Mouse (Mus musculus): ENCODE measurements around the gene Ube2o.
"Not testable (repeated sequence)": the region's sequence is repeated elsewhere in the genome, so short reads cannot be mapped to it uniquely, and the experiment has no call there.

Ube2o gene

DNA sequence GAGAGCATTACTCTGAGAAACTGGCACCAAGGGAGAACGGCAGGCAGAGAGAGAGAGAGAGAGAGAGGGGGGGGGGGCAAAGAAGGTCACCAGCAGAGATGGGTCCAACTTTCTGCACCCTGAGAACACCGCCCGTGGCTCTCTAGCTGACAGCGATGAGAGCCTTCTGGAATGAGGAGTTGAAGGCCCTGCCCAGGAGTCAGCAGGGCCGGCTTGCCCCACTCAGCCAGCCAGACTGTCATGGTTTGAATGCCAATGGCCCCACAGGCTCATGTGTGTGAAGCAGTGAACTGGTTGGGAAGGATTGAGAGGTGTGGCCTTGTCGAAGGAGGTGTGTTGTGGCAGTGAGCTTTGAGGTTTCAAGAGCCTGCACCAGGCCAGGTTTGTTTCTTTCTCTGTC, 32.0 kb upstream of the Ube2o start:
- peak in 1 of 2 experiments; percentile 37 for DNase-seq

- DNase-seq, result no peak
Measured at GRCm38 (mm10) chr11:116612554-116612953, 31.3 kb upstream of the Ube2o start.

GRCm38 (mm10) chr11:116611883-116612282, 30.6 kb upstream of the Ube2o start:
- DNase-seq, result no peak

GRCm38 (mm10) chr11:116611168-116611567, 29.9 kb upstream of the Ube2o start:
- DNase-seq, result not testable (repeated sequence)

- DNase-seq, result peak; percentile 95 to 99
Measured at GRCm38 (mm10) chr11:116609965-116610630, 28.9 kb upstream of the Ube2o start.

- DNase-seq, result no peak
Measured at GRCm38 (mm10) chr11:116607717-116608116, 26.5 kb upstream of the Ube2o start.

DNA sequence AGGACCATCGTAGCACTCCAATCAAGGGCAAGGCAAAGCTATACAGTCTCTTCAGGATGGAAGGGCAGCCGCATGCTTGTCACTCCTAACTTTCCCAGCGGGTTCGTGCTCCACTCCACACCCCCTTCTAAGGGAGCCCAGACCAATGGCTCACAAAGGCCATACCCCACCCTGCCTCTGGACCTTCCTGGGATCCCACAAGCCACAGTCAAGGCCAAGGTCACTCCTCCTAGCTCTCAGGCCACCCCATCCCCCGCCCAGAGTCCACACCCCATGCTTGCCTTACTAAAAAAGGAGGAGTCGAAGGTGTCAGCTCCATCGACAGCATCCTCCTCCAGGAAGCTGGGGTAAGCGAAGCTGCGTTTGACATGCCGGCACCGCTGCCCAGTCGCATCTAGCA, 22.9 kb upstream of the Ube2o start:
- DNase-seq, result no peak

- peak in 1 of 2 experiments; percentile 77 for DNase-seq
Measured at GRCm38 (mm10) chr11:116603339-116603738, 22.1 kb upstream of the Ube2o start.

DNA sequence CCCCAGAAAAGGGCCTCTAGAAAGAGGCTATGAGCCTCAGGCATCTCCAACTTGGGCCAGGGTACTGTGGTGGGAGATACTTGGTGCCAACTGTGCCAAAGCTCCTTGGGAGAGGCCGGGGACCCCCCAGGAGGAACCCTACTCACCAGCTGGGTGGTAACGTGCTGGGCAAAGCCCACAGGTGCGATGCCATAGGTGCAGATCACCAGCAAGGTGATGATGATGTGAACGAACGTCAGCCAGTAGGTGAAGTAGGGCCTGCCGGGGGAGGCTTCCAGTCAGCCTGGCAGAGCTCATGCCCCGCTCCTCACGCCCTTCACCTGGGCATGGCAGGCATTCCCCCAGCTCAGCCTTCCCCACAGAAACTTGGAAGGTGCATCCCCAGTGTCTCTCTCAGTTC, 20.8 kb upstream of the Ube2o start:
- DNase-seq, result no peak

DNA sequence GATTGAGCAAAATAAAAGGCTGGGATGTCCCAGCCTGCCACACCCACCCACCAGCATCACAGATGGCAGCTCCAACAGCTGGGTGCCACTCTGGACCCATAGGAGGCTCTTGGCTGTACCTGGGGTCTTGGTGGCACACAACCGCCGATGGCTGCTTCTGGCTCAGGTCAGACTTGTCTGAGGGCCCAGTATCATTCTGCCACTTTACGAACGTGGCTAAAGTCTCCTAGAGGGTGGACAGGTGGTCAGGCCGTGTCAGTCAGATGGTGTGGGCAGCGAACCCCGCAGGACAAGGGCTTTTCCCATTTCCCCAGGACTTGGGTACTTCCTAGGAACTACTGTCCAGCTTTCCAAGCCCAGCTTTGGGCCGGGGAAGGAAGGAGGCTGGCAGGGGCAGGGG, 19.9 kb upstream of the Ube2o start:
- no peak for DNase-seq

- no peak for DNase-seq
Measured at GRCm38 (mm10) chr11:116599230-116599629, 18.0 kb upstream of the Ube2o start.

DNA sequence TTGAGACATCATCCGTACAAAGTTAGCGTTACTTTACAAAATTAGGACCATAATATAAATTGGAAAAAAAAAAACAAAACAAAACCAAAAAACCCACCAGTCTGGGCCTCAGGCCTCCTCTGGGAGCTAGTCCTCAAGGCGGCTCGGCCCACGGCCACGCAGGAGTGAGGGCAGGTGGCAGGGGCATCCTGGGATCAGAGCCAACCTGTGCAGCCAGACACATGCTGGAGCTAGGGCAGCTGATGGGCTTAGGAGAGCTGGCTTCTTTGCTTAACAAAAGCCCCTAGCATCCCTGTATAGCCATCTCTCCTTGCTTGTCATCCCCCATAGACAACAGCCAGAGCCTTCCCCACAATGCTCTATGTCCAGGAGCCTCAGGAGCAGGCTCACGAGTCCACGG, 16.9 kb upstream of the Ube2o start:
- DNase-seq, result peak; percentile 89 to 91

DNA sequence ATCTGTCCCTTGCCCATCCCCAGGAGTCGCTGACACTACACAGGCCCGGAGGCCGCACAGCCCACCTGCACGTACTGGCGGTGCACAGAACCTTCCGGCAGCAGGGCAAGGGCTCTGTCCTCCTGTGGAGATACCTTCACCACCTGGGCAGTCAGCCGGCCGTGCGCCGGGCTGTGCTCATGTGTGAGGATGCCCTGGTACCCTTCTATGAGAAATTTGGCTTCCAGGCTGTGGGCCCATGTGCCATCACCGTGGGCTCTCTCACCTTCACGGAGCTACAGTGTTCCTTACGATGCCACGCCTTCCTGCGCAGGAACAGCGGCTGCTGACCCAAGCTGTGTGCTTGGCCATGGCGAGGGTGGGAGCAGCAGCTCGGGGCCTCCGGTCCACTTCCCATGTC, 15.5 kb upstream of the Ube2o start:
- DNase-seq, result no peak

- no peak for DNase-seq
Measured at GRCm38 (mm10) chr11:116593345-116593744, 12.1 kb upstream of the Ube2o start.

- DNase-seq, result peak; percentile 100
Measured at GRCm38 (mm10) chr11:116592428-116592827, 11.2 kb upstream of the Ube2o start.

DNA sequence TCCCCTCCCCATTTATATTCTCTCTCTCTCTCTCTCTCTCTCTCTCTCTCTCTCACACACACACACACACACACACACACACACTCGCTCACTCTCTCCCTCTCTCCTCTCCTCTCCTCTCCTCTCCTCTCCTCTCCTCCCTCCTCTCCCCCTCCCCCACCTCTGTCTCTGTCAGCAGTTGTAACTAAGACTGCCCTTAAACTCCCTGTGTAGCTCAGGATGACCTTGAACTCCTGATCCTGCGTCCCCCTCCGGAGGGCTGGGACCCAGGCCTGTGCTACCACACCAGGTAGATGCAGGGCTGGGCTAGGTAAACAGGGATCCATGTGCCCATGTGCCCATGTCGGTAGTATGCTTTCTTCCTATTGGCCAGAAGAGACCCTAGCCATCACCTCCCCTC, 10.4 kb upstream of the Ube2o start:
- no peak for DNase-seq

GRCm38 (mm10) chr11:116589574-116589973, 8.3 kb upstream of the Ube2o start:
- no peak for DNase-seq

DNA sequence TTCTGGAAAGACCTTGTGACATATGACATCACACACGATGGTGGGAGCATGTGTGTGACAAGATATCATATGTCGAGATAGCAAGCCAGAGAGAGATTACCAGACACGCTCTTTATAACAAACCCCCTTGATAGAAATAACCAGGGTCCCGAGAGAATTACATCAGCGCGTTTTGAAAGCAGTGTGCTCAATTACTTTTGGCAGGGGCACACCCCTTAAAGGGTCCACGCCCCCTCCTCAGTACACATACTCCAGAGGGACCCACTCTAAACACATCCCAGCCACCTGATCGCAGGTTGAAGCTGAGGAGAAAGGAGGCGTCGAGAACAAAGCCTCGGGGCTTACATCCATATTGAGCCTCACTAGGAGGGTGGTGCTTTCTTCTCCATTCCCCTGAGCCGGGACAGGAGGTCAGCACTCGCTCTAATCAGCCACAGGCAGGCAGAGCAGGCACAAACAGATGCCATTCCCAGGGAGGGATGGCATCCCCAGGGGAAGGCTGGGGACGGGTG, 7.8 kb upstream of the Ube2o start:
- DNase-seq, result no peak

DNA sequence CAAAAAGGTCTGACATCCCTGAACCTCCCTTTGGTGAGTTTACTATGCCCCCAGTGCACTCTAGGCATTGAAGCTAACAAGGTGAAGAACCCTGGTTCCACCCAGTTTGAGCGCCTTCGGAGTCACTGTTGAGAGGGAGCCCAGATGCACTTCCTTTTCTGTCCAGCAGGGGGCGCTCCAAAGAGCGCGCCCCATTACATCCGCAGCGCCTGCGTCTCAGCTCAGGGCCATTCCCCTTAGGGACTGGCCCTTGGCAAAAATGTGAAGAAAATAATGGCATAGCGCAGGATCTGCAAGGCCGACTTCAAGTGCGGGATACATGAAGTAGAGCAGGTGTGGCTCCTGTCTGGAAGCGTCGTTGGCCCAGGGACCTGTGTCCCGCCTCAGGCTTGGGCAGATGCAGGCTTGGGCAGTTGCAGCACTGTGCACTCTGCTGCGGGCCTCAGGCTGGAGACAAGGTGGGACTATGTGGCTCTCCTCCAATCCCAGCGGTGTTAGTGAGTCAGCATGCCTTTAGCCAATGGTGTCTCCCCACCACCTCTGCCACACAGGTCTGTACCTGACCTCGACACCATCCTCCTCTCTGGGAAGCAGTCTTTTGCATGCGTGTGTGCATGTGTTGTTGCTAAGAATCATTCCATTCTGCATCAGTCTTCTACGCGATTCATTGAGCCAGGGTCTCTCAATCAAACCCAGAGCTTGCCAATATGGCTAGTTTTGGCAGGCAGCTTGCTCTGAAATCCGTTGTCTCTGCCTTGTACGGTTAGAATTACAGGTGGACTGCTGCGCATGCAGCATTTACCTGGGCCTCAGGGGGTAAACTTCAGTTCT, 5.8 kb upstream of the Ube2o start:
- DNase-seq, result peak; percentile 87 to 88

DNA sequence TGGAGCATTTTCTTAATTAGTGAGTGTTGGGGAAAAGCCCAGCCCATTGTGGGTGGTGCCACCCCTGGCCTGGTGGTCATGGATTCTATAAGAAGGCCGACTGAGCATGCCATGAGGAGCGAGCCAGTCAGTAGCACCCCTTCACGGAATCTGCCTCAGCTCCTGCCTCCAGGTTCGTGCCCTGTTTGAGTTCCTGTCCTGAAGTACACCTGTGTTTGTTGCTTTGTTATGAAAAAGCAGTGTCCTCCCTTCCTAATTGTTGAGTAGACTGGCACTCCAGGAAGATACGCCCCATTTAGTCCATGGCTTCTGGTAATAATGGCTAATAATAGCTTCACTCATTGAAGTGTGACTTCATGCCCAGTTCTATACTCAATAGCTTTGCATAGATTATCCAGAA, 5.1 kb upstream of the Ube2o start, which contains the start of gene Aanat:
Gene Aanat, plus strand, starts transcription at position 123 of the 400 bp plus-strand sequence.
- no peak for DNase-seq

- no peak for DNase-seq
Measured at GRCm38 (mm10) chr11:116585682-116586081, 4.4 kb upstream of the Ube2o start.

DNA sequence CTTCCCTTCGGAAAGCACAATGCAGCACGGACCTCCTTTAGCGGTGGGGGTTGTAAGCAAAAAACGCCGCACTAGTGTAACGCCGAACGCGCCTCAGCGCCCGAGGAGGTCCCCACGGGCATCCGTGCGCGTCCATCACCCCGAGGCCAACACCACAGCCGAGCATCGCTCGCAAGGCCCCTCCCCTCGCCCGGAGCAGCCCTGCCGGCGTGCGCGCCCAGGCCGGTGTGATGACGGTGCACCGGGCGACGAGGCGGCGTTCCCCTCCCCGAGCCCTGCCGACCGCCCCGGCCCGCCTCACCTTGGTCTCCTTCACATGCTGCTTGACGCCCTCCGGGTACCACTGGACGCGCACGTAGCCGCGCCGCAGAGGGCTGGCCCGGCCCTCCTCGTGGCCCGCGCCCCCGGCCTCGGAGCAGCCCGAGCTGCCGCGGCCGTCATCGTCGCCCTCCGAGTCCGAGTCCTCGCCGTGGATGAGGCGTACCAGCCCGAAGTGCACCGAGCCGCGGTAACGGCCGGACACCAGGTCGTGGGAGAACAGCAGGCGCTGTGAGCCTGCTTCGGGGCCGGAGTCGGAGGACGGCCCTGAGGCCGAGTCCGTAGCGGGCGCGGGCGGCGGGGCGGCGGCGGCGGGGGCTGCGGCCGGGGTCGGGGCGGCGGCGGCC, 404 bp downstream of the Ube2o start:
- DNase-seq, result peak; percentile 69 to 73

GRCm38 (mm10) chr11:116580031-116580652, 1.1 kb downstream of the Ube2o start:
- DNase-seq, result no peak
